Comparison of ENCODE assay signal across 27 mouse cellular contexts in the genomic region with DNA sequence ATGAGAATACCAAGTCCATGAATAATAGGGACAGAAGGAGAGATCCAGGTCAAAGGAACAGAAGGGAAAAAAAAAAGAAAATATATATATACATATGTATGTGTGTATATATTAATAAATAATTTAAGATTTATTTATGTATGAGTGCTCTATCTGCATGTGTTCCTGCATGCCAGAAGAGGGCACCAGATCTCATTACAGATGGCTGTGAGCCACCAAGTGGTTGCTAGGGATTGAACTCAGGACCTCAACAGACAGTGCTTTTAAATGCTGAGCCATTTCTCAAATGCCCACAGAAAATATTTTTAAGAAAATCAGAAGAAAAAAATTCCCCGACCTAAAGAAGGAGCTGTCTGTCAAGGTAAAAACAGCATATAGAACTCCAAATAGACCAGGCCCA.
DNase-seq lines count a peak whose midpoint lies in the region; ATAC-seq and TF ChIP-seq lines count a peak whose summit lies in the region.
"Had no signal": no experiment of that assay in that cellular context is flagged by ENCODE, and none has a peak within 500 bp of the region (broad histone marks: within the 10 kb centered on the region; RNA-seq: fewer than 3 reads in every experiment).

No protein-coding gene starts in this region.

- ATAC-seq in intestine, postnatal 0 days, result no peak
- ATAC-seq in intestine, embryonic 15.5 days, result no peak
- ATAC-seq in midbrain, embryonic 11.5 days (ENCODE audit: low FRiP score), result no peak
- ATAC-seq in monocyte, adult 5-6 weeks (replicated peaks; ENCODE audit: insufficient number of reproducible peaks, low FRiP score, low TSS enrichment, poor library complexity, severe bottlenecking), result no peak

- WGBS in intestine, postnatal 0 days, result 82% methylated on average over 1 of the region's 1 CpGs
- 91% methylated on average over 1 of the region's 1 CpGs for WGBS in intestine, embryonic 15.5 days
- WGBS in midbrain, embryonic 11.5 days, result 86% methylated on average over 1 of the region's 1 CpGs
- WGBS in midbrain, embryonic 10.5 days, result 94% methylated on average over 1 of the region's 1 CpGs

- H3K4me3 ChIP-seq in intestine, postnatal 0 days (ENCODE audit: low read depth, low read length), result no peak overlapping the region
- H3K4me3 ChIP-seq in intestine, embryonic 15.5 days (replicated peaks), result no peak overlapping the region
- H3K4me3 ChIP-seq in midbrain, embryonic 11.5 days (ENCODE audit: low read depth, low read length), result no peak overlapping the region
- H3K4me3 ChIP-seq in midbrain, embryonic 10.5 days, result no peak overlapping the region
- no peak overlapping the region for H3K4me3 ChIP-seq in gastrocnemius, adult 2 months
- H3K4me3 ChIP-seq: embryonic facial prominence, embryonic 12.5 days; erythroblast, embryonic 14.5 days; forebrain, embryonic 12.5 days; heart, embryonic 15.5 days; limb, embryonic 15.5 days; neural tube, embryonic 12.5 days had no signal

- no peaks in the 10 kb centered on the region for H3K36me3 ChIP-seq in intestine, postnatal 0 days (ENCODE audit: control insufficient read depth, insufficient read depth)
- no peaks in the 10 kb centered on the region for H3K36me3 ChIP-seq in intestine, embryonic 15.5 days
- H3K36me3 ChIP-seq in midbrain, embryonic 11.5 days (ENCODE audit: control insufficient read depth, insufficient read depth, low read length), result no peaks in the 10 kb centered on the region
- H3K36me3 ChIP-seq in midbrain, embryonic 10.5 days, result peaks cover 14% of the 10 kb centered on the region
- H3K36me3 ChIP-seq: embryonic facial prominence, embryonic 12.5 days; neural tube, embryonic 12.5 days had no signal

- intact Hi-C loops in gastrocnemius, adult 2 months (cut with DNase I), result no loop called here

- no peaks in the 10 kb centered on the region for H3K4me1 ChIP-seq in intestine, postnatal 0 days (replicated peaks; ENCODE audit: control insufficient read depth, insufficient read depth, low read length)
- H3K4me1 ChIP-seq in intestine, embryonic 15.5 days (replicated peaks), result no peaks in the 10 kb centered on the region
- 0 out of 2 replicates have a peak, but pooled peaks cover 5% of the 10 kb centered on the region for H3K4me1 ChIP-seq in midbrain, embryonic 11.5 days (ENCODE audit: control insufficient read depth, insufficient read depth, low read length)
- peaks cover 25% of the 10 kb centered on the region for H3K4me1 ChIP-seq in midbrain, embryonic 10.5 days
- H3K4me1 ChIP-seq: heart, embryonic 15.5 days; limb, embryonic 15.5 days; neural tube, embryonic 12.5 days had no signal

- 0 out of 2 replicates have a peak, but pooled peaks have one; percentile 11 for TF ChIP-seq CTCF in intestine, postnatal 0 days (IDR thresholded peaks at IDR 0.05; ENCODE audit: low read depth)
- TF ChIP-seq CTCF in gastrocnemius, adult 2 months (IDR thresholded peaks at IDR 0.05), result no peak

- H3K9me3 ChIP-seq in intestine, postnatal 0 days (ENCODE audit: control insufficient read depth), result no peaks in the 10 kb centered on the region
- no peaks in the 10 kb centered on the region for H3K9me3 ChIP-seq in intestine, embryonic 15.5 days
- H3K9me3 ChIP-seq in midbrain, embryonic 11.5 days (ENCODE audit: control insufficient read depth, low read length), result peaks cover 3% of the 10 kb centered on the region; the same call in 1 of the 2 replicates
- peaks cover 8% of the 10 kb centered on the region; the same call in 1 of the 2 replicates for H3K9me3 ChIP-seq in midbrain, embryonic 10.5 days (replicated peaks)
- H3K9me3 ChIP-seq: heart, embryonic 15.5 days; limb, embryonic 15.5 days had no signal

- no peak overlapping the region for H3K9ac ChIP-seq in intestine, postnatal 0 days (ENCODE audit: low read depth, low read length)
- H3K9ac ChIP-seq in intestine, embryonic 15.5 days, result no peak overlapping the region
- H3K9ac ChIP-seq in midbrain, embryonic 11.5 days (ENCODE audit: low read length), result no peak overlapping the region
- H3K9ac ChIP-seq: embryonic facial prominence, embryonic 12.5 days; forebrain, embryonic 12.5 days; heart, embryonic 15.5 days; hindbrain, embryonic 14.5 days; limb, embryonic 15.5 days; neural tube, embryonic 12.5 days had no signal

- peak; percentile 4 for DNase-seq in midbrain, embryonic 11.5 days (ENCODE audit: low spot score, missing footprints)
- DNase-seq in midbrain, embryonic 10.5 days (ENCODE audit: low spot score), result no peak
- peak; percentile 25 for DNase-seq in R1 (ENCODE audit: low read depth, low spot score)
- no peak for DNase-seq in spleen, postnatal 36 days (ENCODE audit: low spot score in 2 of 2)
- DNase-seq in gastrocnemius, adult 2 months, result no peak
- DNase-seq: adrenal gland, postnatal 36 days; cerebellum, adult 11-12 months; cerebellum, postnatal 25 days; heart, postnatal 36 days; kidney, adult 9 months; kidney, postnatal 25 days; lung, adult 18-20 months; midbrain, embryonic 14.5 days; retina, postnatal 1 day; right cerebral cortex, postnatal 25 days; spleen, adult 18-20 months; thymus, adult 2 months had no signal

- H3K27ac ChIP-seq in intestine, postnatal 0 days (ENCODE audit: low read depth, low read length), result no peak overlapping the region
- no peak overlapping the region for H3K27ac ChIP-seq in intestine, embryonic 15.5 days
- H3K27ac ChIP-seq in midbrain, embryonic 11.5 days (ENCODE audit: low read depth, low read length), result no peak overlapping the region
- no peak overlapping the region for H3K27ac ChIP-seq in midbrain, embryonic 10.5 days (replicated peaks)
- no peak overlapping the region for H3K27ac ChIP-seq in gastrocnemius, adult 2 months
- H3K27ac ChIP-seq: embryonic facial prominence, embryonic 12.5 days; forebrain, embryonic 12.5 days; heart, embryonic 15.5 days; hindbrain, embryonic 14.5 days; limb, embryonic 15.5 days; neural tube, embryonic 12.5 days had no signal

- H3K27me3 ChIP-seq in intestine, postnatal 0 days (replicated peaks; ENCODE audit: control insufficient read depth, insufficient read depth, low read length), result no peaks in the 10 kb centered on the region
- no peaks in the 10 kb centered on the region for H3K27me3 ChIP-seq in intestine, embryonic 15.5 days (replicated peaks)
- no peaks in the 10 kb centered on the region for H3K27me3 ChIP-seq in midbrain, embryonic 11.5 days (ENCODE audit: control insufficient read depth, insufficient read depth, low read length)
- no peaks in the 10 kb centered on the region for H3K27me3 ChIP-seq in midbrain, embryonic 10.5 days (ENCODE audit: low read depth, poor library complexity, severe bottlenecking)
- H3K27me3 ChIP-seq: embryonic facial prominence, embryonic 12.5 days; forebrain, embryonic 12.5 days; heart, embryonic 15.5 days; limb, embryonic 15.5 days; neural tube, embryonic 12.5 days had no signal

- no peak overlapping the region for H3K4me2 ChIP-seq in intestine, postnatal 0 days (replicated peaks; ENCODE audit: low read depth)
- H3K4me2 ChIP-seq in intestine, embryonic 15.5 days (replicated peaks), result no peak overlapping the region
- H3K4me2 ChIP-seq in midbrain, embryonic 11.5 days, result no peak overlapping the region
- H3K4me2 ChIP-seq: embryonic facial prominence, embryonic 12.5 days; forebrain, embryonic 12.5 days; heart, embryonic 15.5 days; hindbrain, embryonic 14.5 days; limb, embryonic 15.5 days; neural tube, embryonic 12.5 days had no signal

Comparison
In these comparisons a context has a peak if more than half of its experiments do, and no peak if none do; other contexts are left out.
1. DNase-seq: peak in midbrain, embryonic 11.5 days (single experiment) and R1 (single experiment); none in midbrain, embryonic 10.5 days (single experiment), spleen, postnatal 36 days (0 of 2) and gastrocnemius, adult 2 months (single experiment).